Mouse (Mus musculus) lung, embryonic 16.5 days (tissue): ENCODE results near the gene Cstf1. TPM values are rescaled to one million over a fixed set of nuclear protein-coding genes. Genes with fewer than 3 reads are reported as not detected.

Experiments used
- ATAC-seq: fragments of 200-750 bp; cut with Nextera tagmentation; 2 replicates; pipeline ENCODE4 v1.8.0; 2017; ENCODE audit warnings: low read depth, mild to moderate bottlenecking, moderate library complexity
- H3K27ac ChIP-seq: fragments of 300-500 bp; sonication (generic); 2 replicates; pipeline ENCODE4 v1.5.1; 2014; ENCODE audit warnings: mild to moderate bottlenecking, control low read depth, low read length
- H3K27me3 ChIP-seq: fragments of 300-500 bp; sonication (generic); 2 replicates; pipeline ENCODE4 v1.6.1; 2014; ENCODE audit warnings: low read depth, low read length, mixed read lengths; ENCODE audit not compliant: control insufficient read depth, insufficient read depth
- H3K36me3 ChIP-seq: fragments of 300-500 bp; sonication (generic); 2 replicates; pipeline ENCODE4 v1.6.1; 2014; ENCODE audit warnings: low read length; ENCODE audit not compliant: control insufficient read depth, insufficient read depth
- H3K4me1 ChIP-seq: fragments of 300-500 bp; sonication (generic); replicated peaks from 2 replicates; pipeline ENCODE4 v1.6.1; 2014; ENCODE audit warnings: low read length, mixed read lengths; ENCODE audit not compliant: control insufficient read depth, insufficient read depth
- H3K4me2 ChIP-seq: fragments of 300-500 bp; sonication (generic); 2 replicates; pipeline ENCODE4 v1.6.1; 2014; ENCODE audit warnings: low read depth, low read length, control low read depth
- H3K4me3 ChIP-seq: fragments of 300-500 bp; sonication (generic); 2 replicates; pipeline ENCODE4 v1.5.1; 2014; ENCODE audit warnings: mild to moderate bottlenecking, low read length, control low read depth
- H3K9ac ChIP-seq: fragments of 300-500 bp; sonication (generic); 2 replicates; pipeline ENCODE4 v1.6.1; 2014; ENCODE audit warnings: low read length, control low read depth
- H3K9me3 ChIP-seq: fragments of 300-500 bp; sonication (generic); 2 replicates; pipeline ENCODE4 v1.6.1; 2016; ENCODE audit warnings: low read length; ENCODE audit not compliant: control insufficient read depth
- WGBS: fragments of 180-500 bp; shearing (Covaris S2); extraction: QIAGEN DNeasy Blood & Tissue Kit; methylation state at CpG from one replicate; pipeline ENCODE4 v1.1.7; 2014; 5-methylcytosine and 5-hydroxymethylcytosine counted together
- polyA plus RNA-seq: library from polyadenylated mRNA; unstranded; fragments of >200 nt; fragmentation: Nextera tagmentation; extraction: Ambion mirVana; gene quantifications from 2 replicates; pipeline ENCODE4 v1.2.1, GENCODE M21; 2015

The Cstf1 gene
- 34.7 and 37.5 TPM in 2 replicates for polyA plus RNA-seq

GRCm38 (mm10) chr2:172370411-172371223 is at the start of gene Cstf1, which contains the start of gene Aurka:
Cstf1 (plus strand) TSS chr2:172370681.
Aurka (minus strand) TSS chr2:172370535.
- Histone ChIP-seq H3K27ac (peak within 1 kb of the TSS; percentile 88), H3K4me1 (peaks cover 34% of the 10 kb centered on the region), H3K4me3 (peak within 1 kb of the TSS; percentile 71), H3K9ac (peak within 1 kb of the TSS; percentile 87), H3K36me3 (peaks cover 30% of the 10 kb centered on the region), H3K4me2 (peak within 1 kb of the TSS; percentile 81), H3K9me3 (no peaks in the 10 kb centered on the region), H3K27me3 (no peaks in the 10 kb centered on the region)
- WGBS, result under 1% methylated on average over 66 of the region's 66 CpGs
- peak; percentile 99 for ATAC-seq

GRCm38 (mm10) chr2:172320878-172321277 is 49.6 kb upstream of the Cstf1 start:
- H3K27ac ChIP-seq, result no peak overlapping the region
- peak; percentile 52; the same call in 1 of the 2 replicates for ATAC-seq
- no peaks in the 10 kb centered on the region for H3K9me3 ChIP-seq
- H3K27me3 ChIP-seq, result no peaks in the 10 kb centered on the region
- H3K4me2 ChIP-seq, result no peak overlapping the region
- H3K9ac ChIP-seq, result no peak overlapping the region
- no peaks in the 10 kb centered on the region for H3K36me3 ChIP-seq
- H3K4me1 ChIP-seq, result no peaks in the 10 kb centered on the region
- no peak overlapping the region for H3K4me3 ChIP-seq
- 12% methylated on average over 9 of the region's 9 CpGs for WGBS

DNA sequence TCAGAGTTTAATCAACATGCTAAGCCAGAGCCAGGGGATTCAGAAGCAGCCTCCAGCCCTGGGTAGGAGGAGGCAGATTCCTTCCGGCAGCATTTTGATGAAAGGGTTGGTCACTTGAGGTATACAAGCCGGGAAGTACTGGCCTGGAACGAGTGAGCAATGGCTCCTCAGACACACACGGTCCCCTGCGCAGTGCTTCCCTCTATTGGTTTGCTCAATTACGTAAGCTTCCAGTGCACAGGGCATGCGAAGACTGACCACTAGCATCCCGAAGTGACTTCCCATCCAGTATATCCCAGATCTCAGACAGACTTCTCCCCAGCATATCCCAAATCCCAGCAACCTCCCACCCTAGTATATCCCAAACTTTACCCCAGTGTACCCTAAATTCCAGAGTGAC is 42.2 kb upstream of the Cstf1 start:
- no peak for ATAC-seq
- 38% methylated on average over 8 of the region's 8 CpGs for WGBS
- Histone ChIP-seq H3K9me3 (no peaks in the 10 kb centered on the region), H3K4me2 (no peak overlapping the region), H3K4me3 (no peak overlapping the region), H3K4me1 (no peaks in the 10 kb centered on the region), H3K9ac (no peak overlapping the region), H3K36me3 (no peaks in the 10 kb centered on the region), H3K27me3 (no peaks in the 10 kb centered on the region), H3K27ac (no peak overlapping the region)

GRCm38 (mm10) chr2:172329179-172329578 is 41.3 kb upstream of the Cstf1 start:
- ATAC-seq, result no peak
- H3K4me3 ChIP-seq, result no peak overlapping the region
- H3K36me3 ChIP-seq, result no peaks in the 10 kb centered on the region
- H3K4me1 ChIP-seq, result 0 out of 2 replicates have a peak, but pooled peaks cover 2% of the 10 kb centered on the region
- H3K9ac ChIP-seq, result no peak overlapping the region
- H3K27me3 ChIP-seq, result no peaks in the 10 kb centered on the region
- H3K9me3 ChIP-seq, result no peaks in the 10 kb centered on the region
- WGBS, result 5% methylated on average over 13 of the region's 13 CpGs
- H3K4me2 ChIP-seq, result no peak overlapping the region
- no peak overlapping the region for H3K27ac ChIP-seq

- Histone ChIP-seq H3K9ac (no peak overlapping the region), H3K9me3 (no peaks in the 10 kb centered on the region), H3K36me3 (no peaks in the 10 kb centered on the region), H3K27me3 (no peaks in the 10 kb centered on the region), H3K4me2 (no peak overlapping the region), H3K27ac (no peak overlapping the region), H3K4me1 (0 out of 2 replicates have a peak, but pooled peaks cover 2% of the 10 kb centered on the region), H3K4me3 (no peak overlapping the region)
- 69% methylated on average over 19 of the region's 19 CpGs for WGBS
- ATAC-seq, result no peak
Observed at GRCm38 (mm10) chr2:172338206-172338942, 32.1 kb upstream of the Cstf1 start.

DNA sequence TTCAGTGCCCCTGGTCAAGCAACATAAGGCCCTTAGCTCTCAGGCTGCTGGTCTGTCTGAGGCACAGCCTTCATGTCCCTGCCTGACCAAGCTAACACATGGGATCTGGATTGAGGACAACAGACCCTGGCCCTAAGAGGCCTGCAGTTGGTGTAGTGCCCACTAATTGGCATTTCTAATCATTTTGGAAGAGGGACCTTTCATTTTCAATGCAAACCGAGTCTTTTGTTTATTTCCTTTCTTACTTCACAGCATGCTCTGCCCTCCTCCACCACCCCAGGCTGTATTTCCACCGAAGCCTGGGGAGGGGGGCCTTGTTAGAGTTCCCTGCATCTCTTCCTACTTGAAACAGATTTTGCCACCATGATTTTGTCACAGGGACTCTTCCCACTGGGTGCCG is 29.5 kb upstream of the Cstf1 start:
- Histone ChIP-seq H3K9ac (no peak overlapping the region), H3K4me2 (no peak overlapping the region), H3K27ac (no peak overlapping the region), H3K4me3 (no peak overlapping the region), H3K27me3 (no peaks in the 10 kb centered on the region), H3K36me3 (no peaks in the 10 kb centered on the region), H3K4me1 (peaks cover 9% of the 10 kb centered on the region; the same call in 1 of the 2 replicates), H3K9me3 (no peaks in the 10 kb centered on the region)
- 51% methylated on average over 3 of the region's 3 CpGs for WGBS
- no peak for ATAC-seq

DNA sequence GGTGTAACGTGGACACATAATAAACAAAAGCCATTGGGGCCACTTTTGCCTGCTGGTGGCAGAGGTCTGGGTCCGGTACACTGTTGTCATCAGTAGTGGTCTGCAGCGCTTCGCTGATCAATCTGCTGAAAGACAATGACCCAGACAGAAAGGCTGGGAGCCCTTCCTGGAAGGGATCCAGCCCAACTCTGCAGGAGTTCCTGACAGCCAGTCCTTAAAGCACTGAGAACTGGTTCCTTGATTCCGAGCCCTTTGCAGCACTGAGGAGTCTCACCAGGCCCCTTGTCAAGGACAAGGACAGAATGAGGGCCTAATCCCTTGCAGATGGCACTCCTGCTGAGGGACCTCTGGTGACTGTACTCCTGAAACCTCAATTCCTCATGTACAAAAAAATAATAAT is 28.9 kb upstream of the Cstf1 start:
- Histone ChIP-seq H3K27ac (no peak overlapping the region), H3K9ac (no peak overlapping the region), H3K4me1 (peaks cover 13% of the 10 kb centered on the region; the same call in 1 of the 2 replicates), H3K4me2 (no peak overlapping the region), H3K9me3 (no peaks in the 10 kb centered on the region), H3K4me3 (no peak overlapping the region), H3K27me3 (no peaks in the 10 kb centered on the region), H3K36me3 (no peaks in the 10 kb centered on the region)
- WGBS, result 50% methylated on average over 5 of the region's 5 CpGs
- no peak for ATAC-seq

- no peak overlapping the region for H3K27ac ChIP-seq
- H3K4me3 ChIP-seq, result no peak overlapping the region
- H3K27me3 ChIP-seq, result no peaks in the 10 kb centered on the region
- H3K4me1 ChIP-seq, result peaks cover 29% of the 10 kb centered on the region
- ATAC-seq, result no peak
- H3K9ac ChIP-seq, result no peak overlapping the region
- 75% methylated on average over 7 of the region's 7 CpGs for WGBS
- no peak overlapping the region for H3K4me2 ChIP-seq
- H3K36me3 ChIP-seq, result no peaks in the 10 kb centered on the region
- H3K9me3 ChIP-seq, result no peaks in the 10 kb centered on the region
Observed at GRCm38 (mm10) chr2:172343751-172344150, 26.7 kb upstream of the Cstf1 start.

- Histone ChIP-seq H3K4me1 (peaks cover 37% of the 10 kb centered on the region), H3K9ac (peak overlapping the region; percentile 41), H3K27ac (peak overlapping the region; percentile 85), H3K9me3 (no peaks in the 10 kb centered on the region), H3K4me2 (peak overlapping the region; percentile 41), H3K36me3 (no peaks in the 10 kb centered on the region), H3K4me3 (peak overlapping the region; percentile 86), H3K27me3 (no peaks in the 10 kb centered on the region)
- 18% methylated on average over 5 of the region's 5 CpGs for WGBS
- peak; percentile 1; the same call in 1 of the 2 replicates for ATAC-seq
Observed at GRCm38 (mm10) chr2:172344669-172345068, 25.8 kb upstream of the Cstf1 start.
